Mouse (Mus musculus): Measurements from ENCODE around the gene Mcm6.

DNA sequence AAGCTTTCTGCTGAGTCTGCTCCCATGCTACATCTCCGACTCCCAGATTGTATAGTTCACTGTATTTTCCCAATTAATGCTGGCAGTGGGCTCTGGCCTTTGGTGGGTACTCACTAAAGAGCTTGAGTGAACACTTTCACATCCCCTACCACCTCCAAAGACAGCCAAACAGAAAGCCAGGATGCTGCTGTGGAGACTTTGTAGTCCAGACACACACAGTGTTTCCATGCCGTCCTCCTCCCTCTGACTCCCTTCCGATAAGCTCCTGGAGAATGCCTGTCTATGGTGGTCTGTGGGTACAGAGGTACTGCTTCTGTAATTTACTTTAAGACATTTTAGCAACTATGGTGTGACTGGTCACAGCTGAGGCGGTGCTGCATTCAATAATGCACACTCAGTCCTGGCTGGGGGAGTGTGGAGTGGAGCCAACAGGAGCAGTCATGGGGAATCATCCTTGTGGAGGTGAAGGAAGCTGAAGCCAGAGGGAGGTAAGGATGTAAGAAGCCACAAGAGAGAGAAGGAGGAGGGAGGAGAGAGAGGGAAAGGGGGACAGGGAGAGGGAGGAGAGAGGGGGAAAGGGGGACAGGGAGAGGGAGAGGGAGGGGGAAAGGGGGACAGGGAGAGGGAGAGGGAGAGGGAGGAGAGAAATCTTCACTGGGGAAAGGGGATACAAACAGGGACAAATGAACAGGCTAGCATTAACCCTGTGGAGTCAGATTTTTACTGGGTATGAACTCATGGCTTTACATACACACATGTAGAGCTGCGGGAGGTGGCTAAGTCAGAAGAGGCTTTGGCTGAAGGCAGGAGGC lies 63.5 kb downstream of the Mcm6 start:
- TF ChIP-seq POLR2A (IDR thresholded peaks at IDR 0.05; ENCODE audit: insufficient read length, low read depth): no peak
- TF ChIP-seq USF1 (IDR thresholded peaks at IDR 0.05; ENCODE audit: low read depth): no peak
- no peak for TF ChIP-seq POLR2AphosphoS2 (IDR thresholded peaks at IDR 0.05; ENCODE audit: insufficient read length, low read depth)
- no peak for TF ChIP-seq SRF (IDR thresholded peaks at IDR 0.05; ENCODE audit: control insufficient read depth, insufficient read length, low read depth)
- no peak for TF ChIP-seq CEBPB (IDR thresholded peaks at IDR 0.05; ENCODE audit: insufficient read depth, poor library complexity, severe bottlenecking)
- TF ChIP-seq MAX (IDR thresholded peaks at IDR 0.05; ENCODE audit: low read depth): no peak
- TF ChIP-seq TCF12 (IDR thresholded peaks at IDR 0.05; ENCODE audit: insufficient read depth, poor library complexity, severe bottlenecking): no peak
- TF ChIP-seq REST (IDR thresholded peaks at IDR 0.05; ENCODE audit: insufficient read depth, insufficient read length): no peak
- no peak for TF ChIP-seq TCF3 (IDR thresholded peaks at IDR 0.05; ENCODE audit: insufficient read length, low read depth)

Data from myocyte (in vitro differentiated cells).